Mouse (Mus musculus) CD8-positive naive resting alpha-beta T cell, adult 2 months (primary cell): ENCODE results near the gene Tsc22d2.
A peak's percentile ranks its signal among the peaks of the same experiment; 100 is the strongest.
"Not testable (repeated sequence)": the region's sequence is repeated elsewhere in the genome, so short reads cannot be mapped to it uniquely, and the experiment has no call there.

Experiments
- DNase-seq, 2 experiments: peaks; one replicate each; pipeline ENCODE4 v3.0.0; 2022; ENCODE audit warnings: low read depth in 2 of 2, low spot score in 2 of 2

Tsc22d2 gene

GRCm38 (mm10) chr3:58428861-58429260, 14.3 kb downstream of the Tsc22d2 start:
- DNase-seq, result no peak

GRCm38 (mm10) chr3:58434414-58434813, 19.9 kb downstream of the Tsc22d2 start:
- no peak for DNase-seq

- DNase-seq, result peak in 1 of 2 experiments; percentile 11
These were observed 33.7 kb downstream of the Tsc22d2 start for GRCm38 (mm10) chr3:58448230-58448629.

- no peak for DNase-seq
These were observed 35.0 kb downstream of the Tsc22d2 start for GRCm38 (mm10) chr3:58449487-58449886.

GRCm38 (mm10) chr3:58454414-58455205, 40.1 kb downstream of the Tsc22d2 start:
- DNase-seq, result no peak

- no peak for DNase-seq
These were observed 40.7 kb downstream of the Tsc22d2 start for GRCm38 (mm10) chr3:58455255-58455654.

GRCm38 (mm10) chr3:58469655-58470437, 55.3 kb downstream of the Tsc22d2 start:
- DNase-seq, result peak; percentile 2

- DNase-seq, result not testable (repeated sequence)
These were observed 60.8 kb downstream of the Tsc22d2 start for GRCm38 (mm10) chr3:58475298-58475697.

- no peak for DNase-seq
These were observed 64.4 kb downstream of the Tsc22d2 start for GRCm38 (mm10) chr3:58478755-58479455.

GRCm38 (mm10) chr3:58485883-58486282, 71.4 kb downstream of the Tsc22d2 start:
- peak in 1 of 2 experiments; percentile 16 for DNase-seq

GRCm38 (mm10) chr3:58487121-58487520, 72.6 kb downstream of the Tsc22d2 start:
- no peak for DNase-seq

GRCm38 (mm10) chr3:58487999-58488775, 73.7 kb downstream of the Tsc22d2 start:
- DNase-seq, result no peak

- peak; percentile 3 to 23 for DNase-seq
These were observed 76.3 kb downstream of the Tsc22d2 start for GRCm38 (mm10) chr3:58490787-58491186.

- DNase-seq, result no peak
These were observed 79.1 kb downstream of the Tsc22d2 start for GRCm38 (mm10) chr3:58493621-58494020.

GRCm38 (mm10) chr3:58501961-58502360, 87.4 kb downstream of the Tsc22d2 start:
- DNase-seq, result no peak

- no peak for DNase-seq
These were observed 89.3 kb downstream of the Tsc22d2 start for GRCm38 (mm10) chr3:58503720-58504333.

GRCm38 (mm10) chr3:58504676-58505075, 90.2 kb downstream of the Tsc22d2 start:
- DNase-seq, result no peak

GRCm38 (mm10) chr3:58508020-58508750, 93.7 kb downstream of the Tsc22d2 start:
- DNase-seq, result no peak

GRCm38 (mm10) chr3:58511581-58511980, 97.1 kb downstream of the Tsc22d2 start:
- DNase-seq, result no peak

GRCm38 (mm10) chr3:58512740-58513139, 98.2 kb downstream of the Tsc22d2 start:
- no peak for DNase-seq
